Mouse (Mus musculus): ENCODE results near the gene Elfn1. TPM values are rescaled to one million over a fixed set of nuclear protein-coding genes. Genes with fewer than 3 reads are reported as not detected.

Gene Elfn1
- polyA plus RNA-seq, 1 experiment, result not detected

DNA sequence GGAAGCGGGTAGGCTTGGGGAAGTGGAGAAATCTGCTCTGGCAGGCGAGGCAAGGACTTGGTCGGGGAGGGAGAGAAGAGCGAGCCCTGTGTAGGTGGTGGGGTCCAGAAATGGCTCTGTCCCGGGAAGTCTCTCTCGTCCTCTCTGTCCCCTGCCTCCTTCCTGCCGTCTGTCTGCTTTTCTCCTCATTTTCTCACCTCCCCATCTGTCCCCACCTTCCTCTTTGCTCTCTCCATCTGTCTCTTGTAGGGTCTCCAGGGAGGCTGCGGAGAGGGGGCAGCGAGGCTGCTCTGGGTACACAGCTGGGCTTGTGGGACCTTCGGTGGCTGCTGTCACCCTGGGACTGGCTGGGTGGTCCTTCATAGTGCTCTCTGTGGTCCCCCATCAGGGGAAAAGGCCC is 18.4 kb upstream of the Elfn1 start:
- Histone ChIP-seq H3K4me1 (ENCODE audit: control insufficient read depth, insufficient read depth, low read length) (peaks cover 11% of the 10 kb centered on the region; the same call in 1 of the 2 replicates), H3K4me3 (ENCODE audit: insufficient read depth, low read depth, low read length) (no peak overlapping the region), H3K27ac (ENCODE audit: insufficient read depth, low read depth, low read length) (no peak overlapping the region)
- TF ChIP-seq CTCF (IDR thresholded peaks at IDR 0.05; ENCODE audit: insufficient read depth, low read depth, low read length) (no peak), POLR2A (IDR thresholded peaks at IDR 0.05; ENCODE audit: insufficient read depth, low read depth, low read length) (no peak)
- 78% methylated on average over 10 of the region's 10 CpGs for WGBS

DNA sequence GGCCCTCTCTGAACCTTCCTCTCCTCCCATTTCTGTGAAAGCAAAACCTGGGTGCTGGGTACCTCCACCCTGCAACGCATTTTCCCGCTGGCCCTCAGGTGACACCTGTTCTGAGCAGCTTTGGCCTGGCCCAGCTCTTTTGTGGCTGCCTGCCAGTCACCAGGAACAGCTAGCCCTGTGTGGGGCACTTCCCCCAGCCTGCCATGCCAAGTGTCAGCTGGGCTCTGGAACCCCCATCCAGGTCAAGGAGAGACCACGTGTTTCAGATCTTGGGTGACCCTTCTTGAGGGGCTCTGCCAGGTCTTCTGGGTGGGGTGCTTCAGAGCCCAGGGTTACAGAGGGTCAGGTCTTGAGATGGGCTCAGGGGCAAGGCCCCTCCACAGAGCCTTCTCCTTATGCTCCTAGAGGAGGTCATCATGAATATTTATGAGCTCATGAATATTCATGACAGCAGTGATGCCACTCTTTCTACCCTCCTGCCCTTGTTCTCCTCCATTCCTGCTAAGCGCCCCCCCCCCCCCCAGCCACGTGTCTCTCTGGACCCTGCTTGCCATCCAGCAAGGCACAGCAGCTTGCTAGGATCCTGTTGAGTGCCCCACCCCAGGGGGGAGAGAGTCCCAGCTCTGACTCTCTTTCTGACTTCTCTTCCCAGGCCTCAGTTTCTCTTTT is 15.3 kb upstream of the Elfn1 start:
- 36% methylated on average over 5 of the region's 5 CpGs for WGBS
- H3K4me3 ChIP-seq (ENCODE audit: insufficient read depth, low read depth, low read length), result no peak overlapping the region
- TF ChIP-seq CTCF (IDR thresholded peaks at IDR 0.05; ENCODE audit: insufficient read depth, low read depth, low read length) (no peak), POLR2A (IDR thresholded peaks at IDR 0.05; ENCODE audit: insufficient read depth, low read depth, low read length) (no peak)
- no peak overlapping the region for H3K27ac ChIP-seq (ENCODE audit: insufficient read depth, low read depth, low read length)
- peaks cover 11% of the 10 kb centered on the region; the same call in 1 of the 2 replicates for H3K4me1 ChIP-seq (ENCODE audit: control insufficient read depth, insufficient read depth, low read length)

DNA sequence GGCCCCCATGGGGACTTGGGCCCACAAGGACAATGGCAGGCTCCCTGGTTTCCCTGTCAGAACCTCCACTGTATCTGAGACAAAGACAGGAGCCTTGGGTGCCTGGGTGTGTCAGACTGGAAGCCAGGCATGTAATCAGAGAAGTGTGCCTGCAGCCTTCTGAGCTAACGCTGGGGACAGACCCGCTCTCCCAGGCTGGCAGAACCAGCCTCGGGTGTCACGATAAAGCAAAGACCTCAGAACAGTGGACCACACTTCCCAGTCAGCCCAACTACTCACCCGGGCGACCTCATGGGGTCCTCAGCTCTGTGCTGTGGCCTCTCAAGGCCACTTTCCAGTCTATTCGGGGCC is 14.8 kb upstream of the Elfn1 start:
- no peak overlapping the region for H3K27ac ChIP-seq (ENCODE audit: insufficient read depth, low read depth, low read length)
- WGBS, result 44% methylated on average over 7 of the region's 7 CpGs
- H3K4me3 ChIP-seq (ENCODE audit: insufficient read depth, low read depth, low read length), result no peak overlapping the region
- TF ChIP-seq CTCF (IDR thresholded peaks at IDR 0.05; ENCODE audit: insufficient read depth, low read depth, low read length), result no peak
- no peak for TF ChIP-seq POLR2A (IDR thresholded peaks at IDR 0.05; ENCODE audit: insufficient read depth, low read depth, low read length)
- peaks cover 11% of the 10 kb centered on the region; the same call in 1 of the 2 replicates for H3K4me1 ChIP-seq (ENCODE audit: control insufficient read depth, insufficient read depth, low read length)

DNA sequence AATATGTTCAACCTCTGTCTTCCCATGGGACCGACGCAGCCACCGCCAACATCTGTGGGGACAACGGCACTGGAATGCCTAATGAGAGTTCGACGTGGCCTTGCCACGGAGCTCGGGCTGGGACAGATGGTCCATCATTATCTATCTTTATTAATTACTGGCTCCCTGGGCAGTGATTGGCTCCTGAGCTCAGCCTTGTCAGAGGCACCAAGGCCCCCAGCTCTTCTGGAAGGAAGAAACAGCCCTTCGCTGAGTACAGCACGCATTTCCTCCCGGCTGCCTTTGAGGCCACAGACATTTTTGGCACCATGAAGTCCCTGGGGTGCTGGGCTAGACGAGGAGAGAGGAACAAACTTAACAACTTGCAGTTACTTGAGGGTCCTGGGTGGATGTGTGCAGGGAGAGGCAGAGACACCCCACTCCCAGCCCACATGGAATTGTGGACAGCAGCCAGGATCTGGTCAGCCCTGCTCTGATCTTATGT is 13.7 kb upstream of the Elfn1 start:
- 76% methylated on average over 12 of the region's 12 CpGs for WGBS

DNA sequence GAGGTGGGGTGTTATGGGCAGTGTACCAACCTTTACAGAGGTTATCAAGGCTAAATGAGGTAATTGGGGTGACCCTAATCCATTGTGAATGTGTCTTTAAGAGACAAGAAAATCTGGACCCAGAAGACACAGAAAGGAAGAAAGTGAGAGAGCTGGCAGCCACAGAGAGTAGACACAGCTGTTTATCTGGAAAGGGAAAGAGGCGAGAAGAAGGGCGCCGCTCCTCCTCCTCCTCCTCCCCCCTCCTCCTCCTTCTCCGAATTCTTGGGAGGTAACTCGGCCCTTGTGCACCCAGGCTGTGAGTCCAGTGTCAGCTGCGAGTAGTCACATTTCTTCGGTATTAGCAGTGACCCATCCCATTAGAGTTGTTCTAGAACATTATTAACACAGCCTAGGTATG is 8.7 kb upstream of the Elfn1 start:
- Histone ChIP-seq H3K4me1 (ENCODE audit: control insufficient read depth, insufficient read depth, low read length) (peaks cover 3% of the 10 kb centered on the region; the same call in 1 of the 2 replicates), H3K4me3 (ENCODE audit: insufficient read depth, low read depth, low read length) (no peak overlapping the region), H3K27ac (ENCODE audit: insufficient read depth, low read depth, low read length) (no peak overlapping the region; the same call in 1 of the 2 replicates)
- TF ChIP-seq CTCF (IDR thresholded peaks at IDR 0.05; ENCODE audit: insufficient read depth, low read depth, low read length) (no peak), POLR2A (IDR thresholded peaks at IDR 0.05; ENCODE audit: insufficient read depth, low read depth, low read length) (no peak)
- 30% methylated on average over 7 of the region's 7 CpGs for WGBS

More for the DNA sequence above, 13.7 kb upstream of the Elfn1 start:
- TF ChIP-seq CTCF (IDR thresholded peaks at IDR 0.05; ENCODE audit: insufficient read depth, low read depth, low read length), result no peak
- no peak for TF ChIP-seq POLR2A (IDR thresholded peaks at IDR 0.05; ENCODE audit: insufficient read depth, low read depth, low read length)
- H3K4me1 ChIP-seq (ENCODE audit: control insufficient read depth, insufficient read depth, low read length), result peaks cover 12% of the 10 kb centered on the region
- H3K27ac ChIP-seq (ENCODE audit: insufficient read depth, low read depth, low read length), result no peak overlapping the region
- no peak overlapping the region for H3K4me3 ChIP-seq (ENCODE audit: insufficient read depth, low read depth, low read length)

DNA sequence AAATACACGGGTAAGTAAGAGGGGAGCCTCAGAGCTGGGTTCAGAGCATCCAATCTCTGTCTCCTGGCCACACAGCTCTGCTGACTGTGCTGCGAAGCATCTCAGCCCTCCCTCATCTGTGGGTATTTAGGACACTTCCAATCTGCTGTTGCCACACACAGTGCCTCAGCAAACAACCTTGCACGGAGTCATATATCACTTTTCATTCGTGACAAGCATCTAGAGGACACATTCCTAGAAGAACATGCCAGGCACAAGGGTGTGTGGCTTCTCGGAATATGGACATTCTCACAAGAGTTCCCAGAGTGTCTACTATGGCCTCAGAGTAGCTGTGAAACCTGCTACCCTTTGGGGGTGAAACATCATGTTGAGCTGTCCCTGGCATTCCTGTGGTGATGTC is 2.6 kb upstream of the Elfn1 start:
- Histone ChIP-seq H3K4me3 (ENCODE audit: insufficient read depth, low read depth, low read length) (no peak overlapping the region), H3K27ac (ENCODE audit: insufficient read depth, low read depth, low read length) (no peak overlapping the region), H3K4me1 (ENCODE audit: control insufficient read depth, insufficient read depth, low read length) (peaks cover 21% of the 10 kb centered on the region)
- WGBS, result 77% methylated on average over 5 of the region's 5 CpGs
- TF ChIP-seq POLR2A (IDR thresholded peaks at IDR 0.05; ENCODE audit: insufficient read depth, low read depth, low read length) (no peak), CTCF (IDR thresholded peaks at IDR 0.05; ENCODE audit: insufficient read depth, low read depth, low read length) (no peak)

DNA sequence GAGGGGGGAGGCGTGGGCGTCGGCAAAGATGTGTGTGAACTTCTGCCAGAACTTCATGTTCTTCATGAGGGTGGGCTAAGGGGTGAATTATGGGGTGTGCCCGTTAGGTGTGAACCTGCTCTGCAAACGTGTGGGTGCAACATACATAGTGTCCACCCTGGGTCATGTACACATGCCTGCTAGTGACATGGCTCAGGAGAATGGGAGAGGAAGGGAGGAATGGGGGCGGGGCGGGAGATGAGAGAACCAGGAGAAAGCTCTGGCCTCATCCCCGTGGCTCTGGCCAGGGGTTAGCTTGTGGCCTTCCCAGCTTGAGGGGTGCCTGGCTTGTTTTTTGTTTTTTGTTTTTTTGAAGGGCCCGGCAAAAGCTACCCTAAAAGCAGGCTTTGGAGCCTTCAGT is 1.2 kb upstream of the Elfn1 start:
- Histone ChIP-seq H3K4me3 (ENCODE audit: insufficient read depth, low read depth, low read length) (no peak overlapping the region), H3K27ac (ENCODE audit: insufficient read depth, low read depth, low read length) (no peak overlapping the region), H3K4me1 (ENCODE audit: control insufficient read depth, insufficient read depth, low read length) (peaks cover 29% of the 10 kb centered on the region)
- 63% methylated on average over 9 of the region's 9 CpGs for WGBS
- no peak for TF ChIP-seq CTCF (IDR thresholded peaks at IDR 0.05; ENCODE audit: insufficient read depth, low read depth, low read length)
- TF ChIP-seq POLR2A (IDR thresholded peaks at IDR 0.05; ENCODE audit: insufficient read depth, low read depth, low read length), result no peak

DNA sequence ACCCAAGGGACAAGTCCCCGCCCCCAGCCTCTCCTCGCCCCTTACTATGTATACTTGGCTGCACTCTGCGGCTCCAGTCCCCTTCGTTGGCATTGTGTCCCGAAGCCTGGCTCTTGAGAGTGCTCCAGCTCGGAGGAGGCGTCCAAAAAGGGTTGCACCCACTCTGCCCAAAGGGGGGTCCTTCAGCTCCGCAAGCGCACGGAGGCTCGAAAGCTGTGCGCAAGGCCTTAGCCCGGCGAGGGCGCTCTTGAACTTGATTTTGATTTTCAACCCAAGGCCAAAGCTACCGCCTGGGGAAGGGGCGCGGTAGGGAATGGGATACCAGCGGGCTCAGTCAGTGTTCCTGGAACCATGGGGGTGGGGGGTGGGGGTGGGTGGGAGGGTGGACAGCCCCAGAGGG is 502 bp upstream of the Elfn1 start:
- 2% methylated on average over 19 of the region's 19 CpGs for WGBS
- no peak overlapping the region for H3K27ac ChIP-seq (ENCODE audit: insufficient read depth, low read depth, low read length)
- H3K4me1 ChIP-seq (ENCODE audit: control insufficient read depth, insufficient read depth, low read length), result peaks cover 36% of the 10 kb centered on the region
- peak overlapping the region; percentile 66 for H3K4me3 ChIP-seq (ENCODE audit: insufficient read depth, low read depth, low read length)
- TF ChIP-seq CTCF (IDR thresholded peaks at IDR 0.05; ENCODE audit: insufficient read depth, low read depth, low read length), result peak; percentile 59; the same call in 1 of the 2 replicates
- no peak for TF ChIP-seq POLR2A (IDR thresholded peaks at IDR 0.05; ENCODE audit: insufficient read depth, low read depth, low read length)

DNA sequence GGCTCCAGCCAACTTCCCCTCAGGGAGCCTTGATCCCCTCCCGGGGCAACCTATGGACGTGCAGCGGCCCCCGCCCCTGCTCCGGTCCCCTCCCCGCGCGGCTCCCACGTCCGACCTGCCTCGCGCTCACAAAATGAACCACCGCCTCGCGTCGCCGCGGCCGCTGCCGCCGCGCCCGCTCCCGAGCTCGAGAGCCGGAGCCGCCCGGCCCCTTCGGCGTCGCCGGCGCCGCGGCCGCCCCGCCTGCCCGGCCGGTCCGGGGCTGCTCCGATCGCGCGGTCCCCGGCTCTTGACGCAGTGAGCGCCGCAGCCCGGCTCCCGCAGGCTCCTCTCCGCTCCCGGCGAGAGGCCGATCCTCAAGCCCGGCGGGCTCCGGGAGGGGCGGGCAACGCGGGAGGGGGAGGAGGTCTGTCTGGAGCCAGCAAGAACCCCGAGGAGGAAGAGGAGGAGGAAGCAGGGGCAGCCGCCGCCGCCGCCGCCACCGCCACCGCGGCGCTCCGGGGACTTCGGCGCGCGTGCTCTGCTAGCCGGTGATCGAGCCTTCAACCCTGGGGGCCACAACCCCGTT is 584 bp downstream of the Elfn1 start:
- peak overlapping the region; percentile 66 for H3K4me3 ChIP-seq (ENCODE audit: insufficient read depth, low read depth, low read length)
- H3K27ac ChIP-seq (ENCODE audit: insufficient read depth, low read depth, low read length), result peak overlapping the region; percentile 79
- H3K4me1 ChIP-seq (ENCODE audit: control insufficient read depth, insufficient read depth, low read length), result peaks cover 41% of the 10 kb centered on the region
- no peak for TF ChIP-seq CTCF (IDR thresholded peaks at IDR 0.05; ENCODE audit: insufficient read depth, low read depth, low read length)
- 0 out of 2 replicates have a peak, but pooled peaks have one; percentile 14 for TF ChIP-seq POLR2A (IDR thresholded peaks at IDR 0.05; ENCODE audit: insufficient read depth, low read depth, low read length)
- under 1% methylated on average over 76 of the region's 78 CpGs for WGBS

All from olfactory bulb, adult 2 months (tissue).